Mouse (Mus musculus): ENCODE data around the gene Cenpo. TPM values are rescaled to one million over a fixed set of nuclear protein-coding genes. Genes with fewer than 3 reads are reported as not detected.

Cenpo gene
- polyA plus RNA-seq, 1 experiment from 2014 or later, result 12.6 TPM

- no peak for ATAC-seq (ENCODE audit: low read depth)
- no peak for DNase-seq
- no peak overlapping the region for H3K4me3 ChIP-seq (replicated peaks)
- H3K9me3 ChIP-seq (replicated peaks), result no peaks in the 10 kb centered on the region
- no peak overlapping the region for H3K4me2 ChIP-seq
- no peak overlapping the region for H3K27ac ChIP-seq
- H3K36me3 ChIP-seq, result no peaks in the 10 kb centered on the region
- no peaks in the 10 kb centered on the region for H3K4me1 ChIP-seq (replicated peaks)
- WGBS (ENCODE audit: insufficient replicate concordance), result 60% methylated on average over 4 of the region's 4 CpGs
- H3K9ac ChIP-seq, result no peak overlapping the region
- no peaks in the 10 kb centered on the region for H3K27me3 ChIP-seq
These were observed 35.4 kb downstream of the Cenpo start for GRCm38 (mm10) chr12:4198702-4199101.

- Histone ChIP-seq H3K36me3 (no peaks in the 10 kb centered on the region), H3K4me1 (replicated peaks) (0 out of 2 replicates have a peak, but pooled peaks cover 6% of the 10 kb centered on the region)
These were observed 39.5 kb downstream of the Cenpo start for GRCm38 (mm10) chr12:4194643-4195042.

GRCm38 (mm10) chr12:4193025-4193740 lies 40.9 kb downstream of the Cenpo start:
- no peaks in the 10 kb centered on the region for H3K27me3 ChIP-seq
- no peak overlapping the region for H3K9ac ChIP-seq
- H3K36me3 ChIP-seq, result no peaks in the 10 kb centered on the region
- no peak overlapping the region for H3K27ac ChIP-seq
- ATAC-seq (ENCODE audit: low read depth) (no peak), DNase-seq (no peak)
- H3K4me2 ChIP-seq, result no peak overlapping the region
- H3K4me3 ChIP-seq (replicated peaks), result no peak overlapping the region
- 0 out of 2 replicates have a peak, but pooled peaks cover 10% of the 10 kb centered on the region for H3K4me1 ChIP-seq (replicated peaks)
- no peaks in the 10 kb centered on the region for H3K9me3 ChIP-seq (replicated peaks)
- WGBS (ENCODE audit: insufficient replicate concordance), result 67% methylated on average over 10 of the region's 10 CpGs

More at GRCm38 (mm10) chr12:4194643-4195042, 39.5 kb downstream of the Cenpo start:
- DNase-seq (no peak), ATAC-seq (ENCODE audit: low read depth) (no peak)
- no peak overlapping the region for H3K4me2 ChIP-seq
- H3K9ac ChIP-seq, result no peak overlapping the region
- no peaks in the 10 kb centered on the region for H3K27me3 ChIP-seq
- no peaks in the 10 kb centered on the region for H3K9me3 ChIP-seq (replicated peaks)
- WGBS (ENCODE audit: insufficient replicate concordance), result 87% methylated on average over 14 of the region's 14 CpGs
- no peak overlapping the region for H3K27ac ChIP-seq
- H3K4me3 ChIP-seq (replicated peaks), result no peak overlapping the region

- Histone ChIP-seq H3K36me3 (no peaks in the 10 kb centered on the region), H3K4me3 (replicated peaks) (no peak overlapping the region), H3K4me1 (replicated peaks) (0 out of 2 replicates have a peak, but pooled peaks cover 10% of the 10 kb centered on the region), H3K9ac (no peak overlapping the region), H3K4me2 (no peak overlapping the region), H3K27ac (no peak overlapping the region), H3K9me3 (replicated peaks) (no peaks in the 10 kb centered on the region), H3K27me3 (no peaks in the 10 kb centered on the region)
- ATAC-seq (ENCODE audit: low read depth), result no peak
- WGBS (ENCODE audit: insufficient replicate concordance), result 70% methylated on average over 6 of the region's 6 CpGs
- no peak for DNase-seq
These were observed 41.6 kb downstream of the Cenpo start for GRCm38 (mm10) chr12:4192514-4192913.

GRCm38 (mm10) chr12:4189060-4189447 lies 45.0 kb downstream of the Cenpo start:
- Histone ChIP-seq H3K9ac (no peak overlapping the region), H3K4me2 (no peak overlapping the region), H3K4me3 (replicated peaks) (no peak overlapping the region), H3K36me3 (no peaks in the 10 kb centered on the region), H3K9me3 (replicated peaks) (no peaks in the 10 kb centered on the region), H3K27me3 (no peaks in the 10 kb centered on the region), H3K27ac (no peak overlapping the region), H3K4me1 (replicated peaks) (0 out of 2 replicates have a peak, but pooled peaks cover 10% of the 10 kb centered on the region)
- DNase-seq, result no peak
- no peak for ATAC-seq (ENCODE audit: low read depth)
- whole genome bisulfite sequencing (ENCODE audit: insufficient replicate concordance), result 31% methylated on average over 5 of the region's 5 CpGs

- Histone ChIP-seq H3K9ac (no peak overlapping the region), H3K36me3 (no peaks in the 10 kb centered on the region), H3K4me2 (no peak overlapping the region), H3K4me1 (replicated peaks) (0 out of 2 replicates have a peak, but pooled peaks cover 10% of the 10 kb centered on the region), H3K27ac (no peak overlapping the region), H3K27me3 (no peaks in the 10 kb centered on the region), H3K4me3 (replicated peaks) (no peak overlapping the region), H3K9me3 (replicated peaks) (no peaks in the 10 kb centered on the region)
- no peak for ATAC-seq (ENCODE audit: low read depth)
- no peak for DNase-seq
- 38% methylated on average over 14 of the region's 14 CpGs for WGBS (ENCODE audit: insufficient replicate concordance)
These were observed 45.7 kb downstream of the Cenpo start for GRCm38 (mm10) chr12:4188171-4189059.

- no peaks in the 10 kb centered on the region for H3K36me3 ChIP-seq
- ATAC-seq (ENCODE audit: low read depth) (no peak), DNase-seq (no peak)
- H3K27me3 ChIP-seq, result no peaks in the 10 kb centered on the region
- 29% methylated on average over 2 of the region's 2 CpGs for WGBS (ENCODE audit: insufficient replicate concordance)
- no peak overlapping the region for H3K27ac ChIP-seq
- no peak overlapping the region for H3K4me3 ChIP-seq (replicated peaks)
- H3K9me3 ChIP-seq (replicated peaks), result no peaks in the 10 kb centered on the region
- no peak overlapping the region for H3K9ac ChIP-seq
- H3K4me1 ChIP-seq (replicated peaks), result 0 out of 2 replicates have a peak, but pooled peaks cover 4% of the 10 kb centered on the region
- H3K4me2 ChIP-seq, result no peak overlapping the region
These were observed 49.4 kb downstream of the Cenpo start for GRCm38 (mm10) chr12:4184648-4185047.

- Histone ChIP-seq H3K9ac (no peak overlapping the region), H3K27ac (no peak overlapping the region), H3K27me3 (no peaks in the 10 kb centered on the region), H3K4me2 (no peak overlapping the region), H3K4me3 (replicated peaks) (no peak overlapping the region), H3K4me1 (replicated peaks) (no peaks in the 10 kb centered on the region), H3K9me3 (replicated peaks) (no peaks in the 10 kb centered on the region), H3K36me3 (no peaks in the 10 kb centered on the region)
- no peak for ATAC-seq (ENCODE audit: low read depth)
- WGBS (ENCODE audit: insufficient replicate concordance), result 29% methylated on average over 3 of the region's 3 CpGs
- no peak for DNase-seq
These were observed 53.6 kb downstream of the Cenpo start for GRCm38 (mm10) chr12:4180507-4180906.

GRCm38 (mm10) chr12:4179671-4180233 lies 54.3 kb downstream of the Cenpo start:
- Histone ChIP-seq H3K9ac (no peak overlapping the region), H3K4me2 (no peak overlapping the region), H3K27me3 (no peaks in the 10 kb centered on the region), H3K27ac (no peak overlapping the region), H3K9me3 (replicated peaks) (no peaks in the 10 kb centered on the region), H3K4me1 (replicated peaks) (no peaks in the 10 kb centered on the region), H3K4me3 (replicated peaks) (no peak overlapping the region), H3K36me3 (no peaks in the 10 kb centered on the region)
- WGBS (ENCODE audit: insufficient replicate concordance), result 66% methylated on average over 6 of the region's 6 CpGs
- DNase-seq (no peak), ATAC-seq (ENCODE audit: low read depth) (no peak)

GRCm38 (mm10) chr12:4178839-4179238 lies 55.3 kb downstream of the Cenpo start:
- H3K36me3 ChIP-seq, result no peaks in the 10 kb centered on the region
- H3K27ac ChIP-seq, result no peak overlapping the region
- WGBS (ENCODE audit: insufficient replicate concordance), result 60% methylated on average over 5 of the region's 5 CpGs
- no peak overlapping the region for H3K4me2 ChIP-seq
- H3K4me3 ChIP-seq (replicated peaks), result no peak overlapping the region
- no peak overlapping the region for H3K9ac ChIP-seq
- H3K9me3 ChIP-seq (replicated peaks), result no peaks in the 10 kb centered on the region
- ATAC-seq (ENCODE audit: low read depth) (no peak), DNase-seq (no peak)
- H3K4me1 ChIP-seq (replicated peaks), result no peaks in the 10 kb centered on the region
- H3K27me3 ChIP-seq, result no peaks in the 10 kb centered on the region

- H3K4me3 ChIP-seq (replicated peaks), result no peak overlapping the region
- no peaks in the 10 kb centered on the region for H3K4me1 ChIP-seq (replicated peaks)
- ATAC-seq (ENCODE audit: low read depth), result no peak
- H3K9me3 ChIP-seq (replicated peaks), result no peaks in the 10 kb centered on the region
- DNase-seq, result no peak
- no peak overlapping the region for H3K4me2 ChIP-seq
- no peak overlapping the region for H3K9ac ChIP-seq
- H3K27ac ChIP-seq, result no peak overlapping the region
- WGBS (ENCODE audit: insufficient replicate concordance), result 76% methylated on average over 15 of the region's 15 CpGs
- H3K36me3 ChIP-seq, result no peaks in the 10 kb centered on the region
- H3K27me3 ChIP-seq, result no peaks in the 10 kb centered on the region
These were observed 60.8 kb downstream of the Cenpo start for GRCm38 (mm10) chr12:4173108-4173790.

All from liver, embryonic 13.5 days (tissue).